Mouse (Mus musculus): ENCODE measurements around the gene Irf2.

The Irf2 gene

DNA sequence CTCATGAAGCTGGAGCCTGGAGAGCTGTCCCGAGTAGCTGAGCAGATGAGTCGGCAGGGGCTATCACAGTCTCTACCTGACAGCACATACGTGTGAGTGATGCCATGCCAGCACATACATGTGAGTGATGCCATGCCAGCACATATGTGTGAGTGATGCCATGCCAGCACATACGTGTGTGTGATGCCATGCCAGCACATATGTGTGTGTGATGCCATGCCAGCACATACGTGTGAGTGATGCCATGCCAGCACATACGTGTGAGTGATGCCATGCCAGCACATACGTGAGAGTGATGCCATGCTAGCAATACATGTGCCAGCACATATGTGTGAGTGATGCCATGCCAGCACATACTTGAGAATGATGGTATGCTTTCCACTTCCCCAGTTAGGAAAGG, 18.6 kb downstream of the Irf2 start:
- no peak for DNase-seq (ENCODE audit: low read depth)

DNA sequence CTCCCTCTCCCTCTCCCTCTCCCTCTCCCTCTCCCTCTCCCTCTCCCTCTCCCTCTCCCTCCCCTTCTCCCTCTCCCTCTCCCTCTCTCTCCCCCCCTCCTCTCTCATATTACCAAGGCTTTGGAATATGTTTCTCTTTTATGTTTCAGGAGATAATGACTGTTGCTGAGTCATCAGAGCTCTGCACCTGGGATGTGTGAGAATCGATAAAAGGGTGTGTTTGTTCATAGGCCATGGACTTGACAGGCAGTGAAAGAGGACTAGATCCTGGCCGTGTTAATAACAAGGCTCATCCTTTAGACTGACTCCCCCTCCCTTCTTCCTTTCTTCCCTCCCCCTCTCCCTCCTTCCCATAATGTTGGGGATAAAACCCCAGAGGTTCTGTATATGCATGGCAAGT, 19.1 kb downstream of the Irf2 start:
- DNase-seq (ENCODE audit: low read depth), result no peak

DNA sequence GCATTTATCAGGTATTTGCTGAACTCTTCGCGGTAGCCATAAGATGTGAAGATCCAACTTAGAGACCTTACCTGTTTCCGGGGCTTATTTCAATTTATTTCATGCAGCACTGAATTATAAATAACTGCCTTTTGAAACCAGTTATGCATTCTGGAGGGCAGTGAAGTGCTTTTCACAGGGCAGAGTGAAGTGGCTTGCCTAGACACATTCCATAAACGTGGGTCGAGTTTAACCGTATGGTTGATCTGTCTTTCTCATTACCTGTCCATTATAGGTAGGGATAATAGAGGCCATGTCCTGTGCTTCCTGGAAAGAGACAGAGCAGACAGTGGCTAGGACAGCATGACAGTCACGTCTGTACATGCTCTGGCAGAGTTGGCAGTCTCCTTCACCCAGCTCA, 20.0 kb downstream of the Irf2 start:
- DNase-seq (ENCODE audit: low read depth), result no peak

DNA sequence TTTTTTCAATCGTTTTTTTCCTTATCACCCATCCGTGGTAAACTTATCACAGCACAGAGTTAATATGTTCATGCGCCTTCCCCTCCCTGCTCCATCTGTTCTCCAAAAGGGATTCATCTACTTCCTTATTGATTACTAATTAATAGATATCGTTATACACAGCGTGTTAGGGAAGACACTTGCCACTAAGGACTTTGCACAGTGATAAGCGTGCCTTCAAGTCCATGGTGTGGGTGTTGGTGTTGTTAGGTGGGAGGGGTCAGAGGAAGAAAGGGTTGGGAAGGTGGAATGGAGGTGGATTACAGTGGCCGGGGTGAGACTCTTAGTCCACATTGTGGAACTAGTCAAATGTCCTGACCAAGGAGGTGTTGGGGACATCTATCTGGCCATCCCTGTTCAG, 21.2 kb downstream of the Irf2 start:
- no peak for DNase-seq (ENCODE audit: low read depth)

DNA sequence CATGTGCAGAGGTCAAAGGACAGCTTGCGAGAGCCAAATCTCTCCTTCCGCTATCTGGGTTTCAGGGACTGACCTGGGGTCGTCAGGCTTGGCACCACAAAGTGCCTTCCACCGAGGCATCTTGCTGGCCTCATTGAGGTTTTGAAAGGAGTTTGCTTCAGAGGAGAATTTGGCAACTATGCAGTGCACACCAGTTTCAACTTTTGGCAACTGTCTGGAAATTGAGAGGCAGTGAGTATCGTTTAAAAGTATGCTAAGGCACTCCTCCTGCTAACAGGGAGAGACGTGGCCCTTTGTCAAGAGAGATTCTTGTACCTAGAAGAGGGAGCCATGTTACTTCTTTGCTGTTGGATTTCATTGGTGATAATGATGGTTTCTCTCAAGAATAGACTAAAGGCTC, 21.9 kb downstream of the Irf2 start:
- DNase-seq (ENCODE audit: low read depth), result no peak

DNA sequence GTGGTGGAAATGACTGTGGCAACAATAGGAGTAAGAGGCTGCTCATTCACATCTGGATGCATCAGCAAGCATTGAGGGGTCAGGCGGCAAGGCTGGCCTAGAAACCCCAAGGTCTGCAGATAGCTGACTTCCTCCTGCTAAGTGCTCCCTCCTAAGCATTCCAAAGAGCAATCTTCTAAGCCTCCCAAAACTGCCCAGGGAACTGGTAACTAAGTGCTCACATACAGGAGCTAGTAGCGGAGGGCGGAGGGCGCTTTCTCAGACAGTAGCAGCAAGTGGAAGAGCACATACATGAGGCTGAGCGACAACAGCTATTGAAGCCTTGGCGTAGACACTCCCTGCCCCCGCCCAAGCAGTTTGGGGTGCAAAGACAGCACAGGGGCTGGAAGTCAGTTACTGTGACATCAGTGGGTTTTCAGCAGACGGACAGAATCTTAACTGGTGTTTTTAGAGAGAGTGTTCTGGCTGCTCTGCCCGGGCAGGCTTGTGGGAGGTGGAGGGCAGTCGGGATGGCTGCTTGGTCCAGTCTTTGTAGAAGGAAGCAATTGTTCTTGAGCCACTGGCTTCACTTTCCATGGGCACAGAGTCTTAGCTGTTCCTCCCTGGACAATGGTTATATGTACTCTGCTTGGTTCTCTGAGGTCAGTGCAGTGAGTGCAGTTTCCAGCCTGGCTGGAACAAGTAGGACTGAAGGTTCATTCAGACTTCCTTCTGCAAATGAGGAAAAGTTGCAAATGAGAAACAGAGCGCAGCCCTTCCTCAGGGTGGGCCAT, 30.1 kb downstream of the Irf2 start:
- no peak for DNase-seq (ENCODE audit: low read depth)

DNA sequence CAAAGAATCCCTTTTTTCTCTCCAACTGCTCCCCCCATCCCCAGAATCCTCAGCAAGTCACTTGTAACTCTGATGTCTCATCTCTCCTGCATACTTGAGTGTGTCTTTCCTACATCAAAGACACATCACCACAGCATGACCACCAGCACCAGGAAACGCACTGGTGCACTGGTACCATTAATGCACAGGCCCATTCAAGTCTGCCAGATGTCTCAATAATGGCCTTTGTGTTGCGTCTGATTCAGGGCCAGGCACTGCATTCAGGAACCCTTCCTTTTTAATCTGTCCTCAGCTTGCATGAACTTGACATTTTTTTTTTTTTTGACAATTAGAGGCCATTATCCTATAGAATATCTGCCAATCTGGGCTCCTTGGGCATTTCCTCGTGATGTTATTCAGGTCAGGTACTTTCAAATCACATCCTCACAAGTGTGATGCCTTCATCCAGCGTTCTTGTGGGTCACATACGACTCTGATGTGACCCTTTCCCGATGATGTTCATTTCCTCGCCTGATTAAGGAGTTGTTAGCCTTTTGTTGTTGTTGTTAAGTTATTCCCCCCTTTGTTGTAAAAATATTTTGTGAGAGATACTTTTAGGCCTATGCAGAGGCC, 31.5 kb downstream of the Irf2 start:
- no peak for DNase-seq (ENCODE audit: low read depth)

DNA sequence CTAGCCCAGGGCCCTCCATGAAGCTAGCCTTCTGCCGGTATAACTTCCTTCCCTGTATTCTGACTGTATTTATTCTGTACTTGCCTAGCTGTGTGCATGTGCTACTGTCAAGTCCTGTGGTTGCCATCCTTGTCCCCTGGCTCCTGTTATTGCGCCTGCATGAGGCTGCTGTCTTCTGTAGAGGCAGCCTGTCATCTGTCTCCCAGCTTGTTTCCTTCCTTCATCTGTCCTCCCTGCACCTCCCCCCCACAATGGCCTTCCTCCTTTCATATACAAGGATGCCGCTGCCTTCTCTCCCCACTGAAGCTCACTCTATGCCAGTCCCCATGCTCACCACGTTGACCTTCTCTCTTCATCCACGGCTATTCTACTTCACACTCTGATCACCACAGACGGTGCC, 33.3 kb downstream of the Irf2 start:
- no peak for DNase-seq (ENCODE audit: low read depth)

DNA sequence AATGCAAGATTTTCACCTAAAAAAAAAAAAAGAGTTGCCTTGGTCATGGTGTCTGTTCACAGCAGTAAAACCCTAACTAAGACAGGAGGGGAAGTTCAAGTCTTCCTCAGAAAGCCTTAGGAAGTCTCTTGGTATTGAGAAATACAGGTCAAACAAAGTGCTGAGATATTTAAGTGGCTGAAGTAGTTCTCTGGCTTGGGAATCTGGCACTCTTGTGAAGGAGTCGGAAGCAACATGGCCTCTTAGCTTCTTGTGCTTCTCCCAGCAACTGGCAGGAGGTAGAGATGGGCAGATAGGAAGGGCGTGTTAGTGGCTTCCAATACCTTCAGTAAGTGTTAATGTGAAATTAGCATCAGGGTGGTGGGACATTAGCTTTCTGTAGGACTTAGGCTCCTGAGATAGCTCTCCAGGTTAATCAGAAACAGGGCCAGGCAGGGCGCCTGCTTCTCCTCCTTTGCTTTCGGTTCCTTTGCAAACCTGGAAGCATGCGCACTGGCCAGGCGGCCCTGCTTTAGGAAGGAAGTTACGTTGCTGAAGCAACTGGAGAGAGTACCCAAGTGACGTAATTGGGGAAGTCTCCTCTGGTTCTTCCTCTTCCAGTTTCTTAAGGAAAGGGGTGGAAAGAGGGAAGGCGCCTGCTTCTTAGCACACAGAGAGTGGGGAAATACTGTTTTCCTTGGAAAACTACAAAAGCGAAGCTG, 38.4 kb downstream of the Irf2 start:
- DNase-seq (ENCODE audit: low read depth), result no peak

DNA sequence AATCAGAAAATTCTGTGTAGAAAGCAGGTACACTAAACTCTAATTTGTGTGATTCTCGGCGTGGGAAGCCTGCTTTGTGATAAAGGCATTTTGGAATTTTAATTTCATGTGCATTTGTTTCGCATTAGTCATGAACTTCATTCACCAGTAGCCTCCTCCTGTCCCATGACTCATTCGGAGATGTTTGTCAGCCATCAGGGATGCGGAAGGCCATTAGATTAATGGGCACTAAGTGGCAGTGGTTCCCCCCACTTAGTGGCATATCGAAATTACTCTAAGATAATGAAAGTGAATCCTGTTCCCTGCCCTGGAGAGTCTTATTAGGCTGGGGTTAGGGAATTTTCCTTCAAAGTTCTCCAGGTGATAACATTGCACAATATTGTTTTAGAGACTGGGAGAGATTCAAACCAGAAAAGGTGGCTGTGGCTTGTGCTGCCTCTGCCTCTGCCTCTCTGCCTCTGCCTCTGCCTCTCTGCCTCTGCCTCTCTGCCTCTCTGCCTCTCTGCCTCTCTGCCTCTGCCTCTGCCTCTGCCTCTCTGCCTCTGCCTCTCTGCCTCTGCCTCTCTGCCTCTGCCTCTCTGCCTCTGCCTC, 41.6 kb downstream of the Irf2 start:
- DNase-seq (ENCODE audit: low read depth), result no peak

DNA sequence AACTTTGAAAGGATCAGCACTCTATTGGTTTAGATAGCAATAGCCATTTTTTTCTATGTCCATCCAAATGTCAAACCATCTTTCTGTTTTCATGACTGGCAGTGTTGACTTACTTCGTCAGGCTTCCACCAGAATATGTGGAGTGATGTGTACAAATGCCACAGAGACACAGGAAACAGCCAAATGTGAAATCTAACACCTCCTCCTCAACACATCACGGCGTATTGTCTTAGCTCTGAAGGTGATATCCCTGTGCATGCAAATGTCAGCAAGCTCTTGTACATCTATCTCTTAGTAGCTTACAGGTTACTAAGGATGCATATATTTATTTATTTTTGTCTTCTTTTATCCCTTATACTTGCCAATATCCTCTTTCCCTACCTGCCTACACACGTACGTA, 42.7 kb downstream of the Irf2 start:
- no peak for DNase-seq (ENCODE audit: low read depth)

DNA sequence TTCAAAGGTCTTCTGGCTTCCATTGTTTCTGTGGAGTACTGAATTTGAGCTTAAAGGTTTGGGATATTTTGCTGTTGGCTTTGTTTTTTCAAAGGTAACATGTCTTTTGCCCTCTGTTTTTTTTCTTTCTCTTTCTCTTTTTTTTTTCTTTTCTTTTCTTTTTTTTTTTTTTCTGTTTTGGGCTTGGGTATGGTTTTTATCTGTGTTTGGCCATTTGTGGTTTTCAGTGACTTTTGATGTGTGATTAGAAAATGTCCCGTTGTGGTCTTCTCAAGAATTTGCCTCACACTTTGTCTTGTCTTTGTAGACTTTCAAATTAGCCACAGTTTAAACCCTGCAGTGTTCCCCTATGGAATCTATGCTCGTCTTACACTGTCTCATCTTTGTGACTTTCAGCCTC, 45.5 kb downstream of the Irf2 start:
- DNase-seq (ENCODE audit: low read depth), result no peak

DNA sequence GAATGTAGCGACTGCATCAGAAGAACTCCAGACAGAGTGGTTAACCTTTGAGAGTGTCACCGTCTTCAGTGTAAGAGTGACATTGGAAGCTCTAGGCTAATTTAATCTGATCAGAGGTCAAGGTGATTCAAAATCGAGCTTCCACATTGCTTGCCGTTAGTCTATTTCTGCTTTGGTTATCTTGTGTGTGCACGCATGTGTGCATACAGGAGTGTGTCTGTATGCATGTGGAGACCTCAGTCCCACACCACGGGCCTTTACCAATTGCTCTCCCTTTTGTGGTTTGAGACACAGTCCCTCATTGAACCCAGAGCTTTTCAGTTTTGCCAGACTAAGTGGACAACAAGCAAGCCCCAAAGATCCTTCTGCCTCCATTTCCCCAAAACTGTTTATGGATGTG, 46.4 kb downstream of the Irf2 start:
- DNase-seq (ENCODE audit: low read depth), result no peak

DNA sequence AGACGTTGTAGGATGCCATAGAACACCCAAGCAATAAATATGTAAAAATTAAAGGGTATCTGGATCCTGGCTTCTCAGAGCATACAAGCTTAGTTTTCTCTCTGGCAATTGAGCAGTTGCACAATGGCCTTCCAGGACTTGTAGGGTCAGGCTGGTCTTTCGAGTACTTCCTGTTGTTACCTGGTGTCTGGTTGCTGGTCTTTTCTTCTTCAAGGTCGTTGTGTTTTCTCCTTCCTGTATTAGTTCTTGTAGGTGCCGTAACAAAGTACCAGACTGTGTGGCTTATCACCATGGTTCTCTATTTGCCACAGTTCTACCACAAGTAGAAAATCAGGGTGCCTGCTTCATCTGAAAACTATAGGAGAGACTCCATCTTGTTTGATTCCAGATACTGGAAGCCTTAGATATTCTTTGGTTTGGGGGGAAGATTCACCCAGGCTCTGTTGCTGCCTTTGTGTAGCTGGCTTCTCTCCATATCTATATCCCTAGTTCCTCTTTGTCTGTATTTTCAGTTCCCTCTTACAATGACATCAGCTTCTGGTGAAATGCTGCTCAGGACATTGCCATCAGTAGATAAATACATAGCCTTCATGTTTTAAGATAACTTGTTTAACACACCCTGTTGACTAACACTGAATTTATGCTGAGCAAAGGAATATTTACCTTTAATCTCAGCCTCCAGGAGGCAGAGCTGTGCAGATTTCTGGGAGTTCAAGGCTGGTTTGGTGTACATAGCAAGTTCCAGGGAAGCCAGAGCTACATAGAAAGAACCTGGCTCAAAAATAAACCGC, 49.8 kb downstream of the Irf2 start:
- no peak for DNase-seq (ENCODE audit: low read depth)

DNA sequence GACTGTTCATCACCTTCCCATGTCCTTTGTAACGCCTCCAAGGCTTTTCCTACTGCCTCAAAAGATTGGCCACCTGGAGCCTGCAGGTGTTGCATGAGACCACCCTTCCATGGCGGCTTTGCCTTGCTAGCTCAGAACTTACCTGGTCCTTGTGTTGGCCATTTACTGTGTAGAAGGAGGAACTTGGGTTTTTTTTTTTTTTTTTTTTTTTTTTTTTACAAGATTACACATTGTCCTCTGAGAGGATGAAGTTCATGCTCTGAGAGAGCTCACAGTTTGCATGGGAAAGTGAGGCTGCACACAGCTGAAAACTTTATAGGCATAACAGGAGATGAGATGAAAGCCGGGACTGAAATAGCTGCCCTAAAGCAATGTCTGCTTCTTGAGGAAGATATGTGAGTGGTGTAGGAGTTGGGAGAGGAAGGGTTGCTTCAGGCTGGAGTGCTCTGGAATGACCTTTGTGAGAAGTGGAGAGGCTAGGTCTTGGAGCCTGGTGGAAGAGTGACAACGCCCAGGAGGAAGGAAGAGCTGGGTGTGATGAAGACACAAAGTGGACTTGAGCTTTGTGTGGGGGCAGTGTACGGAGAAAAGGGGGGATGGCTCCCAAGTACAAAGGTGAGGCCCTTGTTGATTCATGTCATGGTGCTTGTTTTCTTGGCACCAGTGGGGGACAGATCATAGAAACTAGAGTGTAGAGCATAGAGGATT, 52.3 kb downstream of the Irf2 start:
- DNase-seq (ENCODE audit: low read depth), result no peak

DNA sequence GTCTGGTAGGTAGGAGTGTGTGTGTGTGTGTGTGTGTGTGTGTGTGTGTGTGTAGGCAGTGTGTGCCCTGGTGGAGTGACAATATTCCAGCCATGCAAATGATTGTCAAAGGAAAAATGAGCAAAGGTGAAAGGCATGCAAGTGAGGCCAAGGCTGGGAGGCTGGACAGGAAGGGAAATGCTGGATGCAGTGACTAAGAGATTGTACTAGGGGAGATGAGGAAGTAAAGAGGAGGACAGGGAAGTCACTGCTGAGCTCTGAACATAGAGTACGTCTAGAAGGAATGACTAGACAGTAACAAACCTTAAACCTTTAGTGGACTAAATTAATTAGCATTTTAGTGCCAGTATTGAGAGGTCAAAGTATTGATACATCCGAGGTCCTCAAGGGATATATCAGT, 53.1 kb downstream of the Irf2 start:
- DNase-seq (ENCODE audit: low read depth), result no peak

DNA sequence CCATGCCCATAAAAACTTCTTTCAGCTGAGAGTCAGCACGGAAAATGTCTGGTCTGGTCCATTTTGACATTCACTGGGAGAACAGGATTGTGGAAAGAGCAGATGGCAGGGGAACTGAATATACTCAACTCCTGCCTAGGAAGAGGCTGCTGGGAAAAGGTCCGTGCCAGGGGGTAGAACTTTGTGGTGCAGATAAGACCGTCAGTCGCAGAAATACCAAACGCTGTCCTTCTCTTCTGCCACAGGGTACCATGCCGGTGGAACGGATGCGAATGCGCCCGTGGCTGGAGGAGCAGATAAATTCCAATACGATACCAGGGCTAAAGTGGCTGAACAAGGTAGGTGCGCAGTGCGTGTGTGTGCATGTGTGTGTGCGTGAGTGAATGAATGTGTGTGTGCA, 53.7 kb downstream of the Irf2 start:
- no peak for DNase-seq (ENCODE audit: low read depth)

DNA sequence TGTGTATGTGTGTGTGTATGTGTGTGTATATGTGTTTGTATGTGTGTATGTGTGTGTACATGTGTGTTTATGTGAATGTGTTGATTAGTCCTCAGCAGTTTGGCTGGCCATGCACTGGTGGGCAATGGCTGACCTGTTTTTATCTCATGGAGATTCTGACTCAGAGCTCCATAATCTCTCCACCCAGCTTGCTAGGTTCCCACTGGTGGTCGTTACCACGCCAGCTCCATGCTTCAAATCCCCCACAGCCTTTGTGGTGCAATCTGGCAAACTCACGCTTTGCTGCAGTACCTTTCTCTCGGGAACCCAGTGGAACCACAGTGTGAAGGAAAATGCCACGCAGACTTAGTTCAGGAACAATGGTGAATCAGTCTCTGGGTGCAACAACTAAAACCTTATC, 54.8 kb downstream of the Irf2 start:
- DNase-seq (ENCODE audit: low read depth), result no peak

DNA sequence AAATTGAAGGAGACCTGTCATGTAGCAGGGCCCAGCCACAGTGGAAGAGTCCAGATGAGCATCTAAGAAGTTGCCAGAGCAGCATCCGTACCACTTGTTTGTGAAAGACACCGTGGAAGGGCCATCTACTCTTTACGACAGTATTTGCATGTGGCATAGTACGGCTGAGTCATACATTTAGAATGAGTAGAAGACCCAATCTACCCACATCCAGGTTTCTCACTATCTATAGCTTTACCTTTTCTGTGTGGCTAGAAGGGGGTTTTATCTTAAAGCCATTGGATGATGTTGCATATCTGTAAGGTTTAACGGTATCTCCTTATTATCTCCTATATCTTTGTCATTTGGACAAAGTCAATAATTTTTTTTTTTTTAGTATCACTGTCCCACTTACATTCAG, 59.7 kb downstream of the Irf2 start:
- DNase-seq (ENCODE audit: low read depth), result no peak

DNA sequence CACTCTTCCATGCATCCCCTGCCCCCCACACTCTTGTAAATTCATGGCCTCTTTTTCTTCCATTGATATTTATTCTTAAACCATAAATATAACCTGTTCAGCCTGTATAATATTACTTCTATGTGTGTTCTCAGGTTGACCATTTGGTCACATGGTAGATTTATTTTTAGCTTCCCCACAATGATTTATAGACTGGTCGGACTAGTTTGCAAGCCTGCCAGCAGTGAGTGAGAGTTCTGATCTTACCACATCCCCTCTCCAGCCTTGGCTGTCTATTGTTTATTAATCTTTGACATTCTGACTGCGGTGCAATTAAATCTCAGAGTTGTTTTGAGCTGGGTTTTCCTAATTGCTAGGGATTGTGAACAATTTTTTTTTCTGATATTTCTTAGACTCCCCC, 60.2 kb downstream of the Irf2 start:
- no peak for DNase-seq (ENCODE audit: low read depth)

DNA sequence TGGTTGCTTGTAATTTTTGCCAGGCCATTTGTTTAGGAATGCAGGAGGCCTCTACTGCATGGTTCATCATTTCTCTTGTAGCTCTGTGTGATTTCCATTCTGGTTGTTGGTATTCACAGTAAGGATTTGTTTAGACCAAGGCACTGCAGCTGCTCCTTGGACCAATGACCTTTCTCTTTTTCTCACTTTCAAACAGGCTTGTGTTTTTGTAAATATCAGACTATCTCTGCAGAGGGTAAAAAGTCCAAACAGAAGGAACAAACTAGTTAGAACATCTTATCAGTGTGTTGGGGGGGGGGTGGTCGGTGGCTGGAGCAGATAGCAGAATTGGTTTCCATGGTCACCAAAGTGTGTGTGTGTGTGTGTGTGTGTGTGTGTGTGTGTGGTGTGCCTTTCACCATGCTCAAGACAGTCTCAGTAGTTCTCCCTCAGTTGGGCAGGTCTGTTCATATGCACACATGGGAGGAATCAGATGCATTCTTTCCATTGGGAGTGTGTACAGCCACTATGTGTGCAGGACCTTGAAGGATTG, 61.7 kb downstream of the Irf2 start:
- DNase-seq (ENCODE audit: low read depth), result no peak
